Mouse (Mus musculus) myocyte (in vitro differentiated cells): ENCODE measurements around the gene Uvrag. TPM values are rescaled to one million over a fixed set of nuclear protein-coding genes. Genes with fewer than 3 reads are reported as not detected.
A peak's percentile ranks its signal among the peaks of the same experiment; 100 is the strongest.
"Not testable (repeated sequence)": the region's sequence is repeated elsewhere in the genome, so short reads cannot be mapped to it uniquely, and the experiment has no call there.

Experiments
- H3K27me3 ChIP-seq: one replicate; pipeline ENCODE4 v1.6.1; 2011; ENCODE audit not compliant: control insufficient read depth, insufficient read depth, insufficient read length
- H3K36me3 ChIP-seq: one replicate; pipeline ENCODE4 v1.6.1; 2011; ENCODE audit not compliant: control insufficient read depth, insufficient read depth
- H3K4me2 ChIP-seq: one replicate; pipeline ENCODE4 v1.6.1; 2011; ENCODE audit warnings: low read depth, control low read depth
- H3K4me3 ChIP-seq: one replicate; pipeline ENCODE4 v1.5.1; 2011; ENCODE audit warnings: mild to moderate bottlenecking, control low read depth, moderate library complexity
- H3K79me2 ChIP-seq: one replicate; pipeline ENCODE4 v1.6.1; 2011; ENCODE audit not compliant: control insufficient read depth, insufficient read depth
- H3ac ChIP-seq: one replicate; pipeline ENCODE4 v1.6.1; 2011; ENCODE audit not compliant: control insufficient read depth, insufficient read length
- CEBPB ChIP-seq: IDR thresholded peaks from 2 replicates; pipeline ENCODE4 v1.6.1; 2011; ENCODE audit warnings: mild to moderate bottlenecking, moderate library complexity; ENCODE audit not compliant: poor library complexity, insufficient read depth, severe bottlenecking
- E2F4 ChIP-seq: IDR thresholded peaks from one replicate; pipeline ENCODE4 v1.6.1; 2011; ENCODE audit warnings: mild to moderate bottlenecking, control low read depth, moderate library complexity; ENCODE audit not compliant: insufficient read depth
- MAX ChIP-seq: IDR thresholded peaks from one replicate; pipeline ENCODE4 v1.6.1; 2011; ENCODE audit warnings: low read depth, mild to moderate bottlenecking, control low read depth
- MYOD1 ChIP-seq, 3 experiments: IDR thresholded peaks; one replicate each; pipeline ENCODE4 v1.6.1; 2011; ENCODE audit warnings: control low read depth in 2 of 3, low read depth in 2 of 3, mild to moderate bottlenecking in 2 of 3, moderate library complexity in 1 of 3; ENCODE audit not compliant: insufficient read length in 2 of 3, control insufficient read depth in 1 of 3
- MYOG ChIP-seq, 3 experiments: IDR thresholded peaks; one replicate each; pipeline ENCODE4 v1.6.1; 2011; ENCODE audit warnings: control low read depth in 2 of 3, low read depth in 2 of 3, mild to moderate bottlenecking in 2 of 3; ENCODE audit not compliant: insufficient read length in 2 of 3, control insufficient read depth in 1 of 3, insufficient read depth in 1 of 3
- POLR2A ChIP-seq: IDR thresholded peaks from one replicate; pipeline ENCODE4 v1.6.1; 2011; ENCODE audit warnings: low read depth, mild to moderate bottlenecking, control low read depth, moderate library complexity; ENCODE audit not compliant: insufficient read length
- POLR2AphosphoS2 ChIP-seq: IDR thresholded peaks from one replicate; pipeline ENCODE4 v1.6.1; 2011; ENCODE audit warnings: low read depth, control low read depth; ENCODE audit not compliant: insufficient read length
- REST ChIP-seq: IDR thresholded peaks from one replicate; pipeline ENCODE4 v1.6.1; 2011; ENCODE audit warnings: mild to moderate bottlenecking, control low read depth, moderate library complexity; ENCODE audit not compliant: insufficient read depth, insufficient read length
- SRF ChIP-seq: IDR thresholded peaks from one replicate; pipeline ENCODE4 v1.6.1; 2011; ENCODE audit warnings: low read depth; ENCODE audit not compliant: control insufficient read depth, insufficient read length
- TCF12 ChIP-seq: IDR thresholded peaks from one replicate; pipeline ENCODE4 v1.6.1; 2011; ENCODE audit warnings: mild to moderate bottlenecking, control low read depth; ENCODE audit not compliant: poor library complexity, insufficient read depth, severe bottlenecking
- TCF3 ChIP-seq: IDR thresholded peaks from one replicate; pipeline ENCODE4 v1.6.1; 2011; ENCODE audit warnings: low read depth, control low read depth; ENCODE audit not compliant: insufficient read length
- USF1 ChIP-seq: IDR thresholded peaks from one replicate; pipeline ENCODE4 v1.6.1; 2011; ENCODE audit warnings: low read depth, mild to moderate bottlenecking, control low read depth, moderate library complexity
- polyA plus RNA-seq: library from polyadenylated mRNA; unstranded; fragments of >200 nt; fragmentation: generic; extraction: Trizol; gene quantifications from one replicate; pipeline ENCODE4 v1.2.1, GENCODE M21; 2012; ENCODE audit warnings: missing spikeins

Uvrag gene
- polyA plus RNA-seq, 1 experiment: 9.0 TPM

- H3K4me2 ChIP-seq: no peak overlapping the region
- H3K36me3 ChIP-seq: no peaks in the 10 kb centered on the region
- no peak for TF ChIP-seq SRF
- H3K4me3 ChIP-seq: no peak overlapping the region
- no peak overlapping the region for H3ac ChIP-seq
- peaks cover 2% of the 10 kb centered on the region for H3K79me2 ChIP-seq
- H3K27me3 ChIP-seq: no peaks in the 10 kb centered on the region
These were observed 67.1 kb downstream of the Uvrag start for GRCm38 (mm10) chr7:99073734-99074372.

- Histone ChIP-seq H3K79me2 (peaks cover 3% of the 10 kb centered on the region), H3ac (no peak overlapping the region), H3K36me3 (no peaks in the 10 kb centered on the region), H3K4me2 (no peak overlapping the region), H3K4me3 (no peak overlapping the region), H3K27me3 (no peaks in the 10 kb centered on the region)
- TF ChIP-seq POLR2AphosphoS2: no peak
- TF ChIP-seq TCF12: no peak
- no peak for TF ChIP-seq TCF3
- TF ChIP-seq POLR2A: no peak
- TF ChIP-seq REST: no peak
- no peak for TF ChIP-seq CEBPB
- TF ChIP-seq MYOG (IDR thresholded peaks at IDR 0.05; ENCODE audit: control insufficient read depth in 1 of 3, insufficient read depth in 1 of 3, insufficient read length in 2 of 3, low read depth in 2 of 3): no peak
- TF ChIP-seq SRF: no peak
- no peak for TF ChIP-seq USF1
- no peak for TF ChIP-seq E2F4
- no peak for TF ChIP-seq MYOD1 (IDR thresholded peaks at IDR 0.05; ENCODE audit: control insufficient read depth in 1 of 3, insufficient read length in 2 of 3, low read depth in 2 of 3)
- no peak for TF ChIP-seq MAX
These were observed 73.2 kb downstream of the Uvrag start for GRCm38 (mm10) chr7:99067710-99068109.

GRCm38 (mm10) chr7:99065920-99066319 is 75.0 kb downstream of the Uvrag start:
- H3ac ChIP-seq: no peak overlapping the region
- H3K4me3 ChIP-seq: no peak overlapping the region
- TF ChIP-seq MAX (no peak), TCF12 (no peak), TCF3 (no peak), REST (no peak), USF1 (no peak), SRF (no peak), MYOD1 (IDR thresholded peaks at IDR 0.05; ENCODE audit: control insufficient read depth in 1 of 3, insufficient read length in 2 of 3, low read depth in 2 of 3) (no peak)
- H3K27me3 ChIP-seq: no peaks in the 10 kb centered on the region
- H3K79me2 ChIP-seq: peaks cover 3% of the 10 kb centered on the region
- no peaks in the 10 kb centered on the region for H3K36me3 ChIP-seq
- H3K4me2 ChIP-seq: peak overlapping the region; percentile 27

- H3K4me3 ChIP-seq: no peak overlapping the region
- no peaks in the 10 kb centered on the region for H3K27me3 ChIP-seq
- TF ChIP-seq TCF3 (no peak), USF1 (no peak), POLR2A (no peak), SRF (no peak), E2F4 (no peak), MAX (no peak), TCF12 (no peak), MYOD1 (IDR thresholded peaks at IDR 0.05; ENCODE audit: control insufficient read depth in 1 of 3, insufficient read length in 2 of 3, low read depth in 2 of 3) (no peak), CEBPB (no peak)
- no peaks in the 10 kb centered on the region for H3K36me3 ChIP-seq
- H3K79me2 ChIP-seq: peaks cover 3% of the 10 kb centered on the region
- no peak overlapping the region for H3ac ChIP-seq
- no peak overlapping the region for H3K4me2 ChIP-seq
These were observed 75.5 kb downstream of the Uvrag start for GRCm38 (mm10) chr7:99065391-99065831.

- Histone ChIP-seq H3ac (no peak overlapping the region), H3K27me3 (no peaks in the 10 kb centered on the region), H3K36me3 (no peaks in the 10 kb centered on the region), H3K79me2 (peaks cover 3% of the 10 kb centered on the region), H3K4me2 (no peak overlapping the region), H3K4me3 (no peak overlapping the region)
- TF ChIP-seq USF1: no peak
- no peak for TF ChIP-seq TCF3
- TF ChIP-seq TCF12: no peak
- no peak for TF ChIP-seq SRF
- no peak for TF ChIP-seq POLR2AphosphoS2
- TF ChIP-seq POLR2A: no peak
- no peak for TF ChIP-seq REST
- no peak for TF ChIP-seq MYOG (IDR thresholded peaks at IDR 0.05; ENCODE audit: control insufficient read depth in 1 of 3, insufficient read depth in 1 of 3, insufficient read length in 2 of 3, low read depth in 2 of 3)
- no peak for TF ChIP-seq MYOD1 (IDR thresholded peaks at IDR 0.05; ENCODE audit: control insufficient read depth in 1 of 3, insufficient read length in 2 of 3, low read depth in 2 of 3)
- no peak for TF ChIP-seq CEBPB
- no peak for TF ChIP-seq MAX
These were observed 76.1 kb downstream of the Uvrag start for GRCm38 (mm10) chr7:99064795-99065194.

GRCm38 (mm10) chr7:99062263-99062662 is 78.7 kb downstream of the Uvrag start:
- not testable (repeated sequence) for H3K4me2 ChIP-seq, H3K4me3 ChIP-seq, H3ac ChIP-seq, H3K27me3 ChIP-seq, H3K36me3 ChIP-seq, H3K79me2 ChIP-seq
